Mouse (Mus musculus): ENCODE measurements at regions not wholly inside any gene's neighbourhood (a gene's known extent, or its start where the extent isn't known, plus 50 kb on each side); places are given as distances from the start of the nearest gene placed in this dataset.

- no peak for TF ChIP-seq GATA1 (IDR thresholded peaks at IDR 0.05; ENCODE audit: low read length)
These were observed 797.1 kb upstream of the Slit2 start for GRCm38 (mm10) chr5:47185868-47186267.

GRCm38 (mm10) chr5:47202164-47202914 lies 780.6 kb upstream of the Slit2 start:
- TF ChIP-seq GATA1 (IDR thresholded peaks at IDR 0.05; ENCODE audit: low read length): no peak

GRCm38 (mm10) chr5:47202915-47203296 lies 780.0 kb upstream of the Slit2 start:
- TF ChIP-seq GATA1 (IDR thresholded peaks at IDR 0.05; ENCODE audit: low read length): no peak

- no peak for TF ChIP-seq GATA1 (IDR thresholded peaks at IDR 0.05; ENCODE audit: low read length)
These were observed 772.4 kb upstream of the Slit2 start for GRCm38 (mm10) chr5:47210542-47210941.

- TF ChIP-seq GATA1 (IDR thresholded peaks at IDR 0.05; ENCODE audit: low read length): no peak
These were observed 767.5 kb upstream of the Slit2 start for GRCm38 (mm10) chr5:47215421-47215820.

GRCm38 (mm10) chr5:47225247-47225646 lies 757.7 kb upstream of the Slit2 start:
- TF ChIP-seq GATA1 (IDR thresholded peaks at IDR 0.05; ENCODE audit: low read length): no peak

GRCm38 (mm10) chr5:47236094-47236493 lies 746.8 kb upstream of the Slit2 start:
- TF ChIP-seq GATA1 (IDR thresholded peaks at IDR 0.05; ENCODE audit: low read length): no peak

GRCm38 (mm10) chr5:47240060-47240459 lies 742.9 kb upstream of the Slit2 start:
- no peak for TF ChIP-seq GATA1 (IDR thresholded peaks at IDR 0.05; ENCODE audit: low read length)

- TF ChIP-seq GATA1 (IDR thresholded peaks at IDR 0.05; ENCODE audit: low read length): no peak
These were observed 742.4 kb upstream of the Slit2 start for GRCm38 (mm10) chr5:47240586-47240985.

- TF ChIP-seq GATA1 (IDR thresholded peaks at IDR 0.05; ENCODE audit: low read length): no peak
These were observed 728.0 kb upstream of the Slit2 start for GRCm38 (mm10) chr5:47254835-47255369.

GRCm38 (mm10) chr5:47261658-47262411 lies 721.1 kb upstream of the Slit2 start:
- TF ChIP-seq GATA1 (IDR thresholded peaks at IDR 0.05; ENCODE audit: low read length): no peak

GRCm38 (mm10) chr5:47272642-47273041 lies 710.3 kb upstream of the Slit2 start:
- TF ChIP-seq GATA1 (IDR thresholded peaks at IDR 0.05; ENCODE audit: low read length): no peak

- no peak for TF ChIP-seq GATA1 (IDR thresholded peaks at IDR 0.05; ENCODE audit: low read length)
These were observed 709.3 kb upstream of the Slit2 start for GRCm38 (mm10) chr5:47273389-47274255.

- TF ChIP-seq GATA1 (IDR thresholded peaks at IDR 0.05; ENCODE audit: low read length): no peak
These were observed 708.7 kb upstream of the Slit2 start for GRCm38 (mm10) chr5:47274256-47274638.

Data from G1E-ER4 (cell line).